ENCODE assay signal across 12 mouse cellular contexts in genomic region chr15:91316964-91317363, GRCm38 (mm10).
DNase-seq lines count a peak whose midpoint lies in the region; ATAC-seq and TF ChIP-seq lines count a peak whose summit lies in the region.
"Had no signal": no experiment of that assay in that cellular context is flagged by ENCODE, and none has a peak within 500 bp of the region (broad histone marks: within the 10 kb centered on the region; RNA-seq: fewer than 3 reads in every experiment).

No protein-coding gene starts in this region.

- no peaks in the 10 kb centered on the region for H3K36me3 ChIP-seq in liver, postnatal 0 days (replicated peaks; ENCODE audit: insufficient read depth, low read length)
- H3K36me3 ChIP-seq: embryonic facial prominence, embryonic 15.5 days; limb, embryonic 12.5 days had no signal

- H3K4me1 ChIP-seq in liver, postnatal 0 days (ENCODE audit: insufficient read depth), result no peaks in the 10 kb centered on the region

- no peak for ATAC-seq in liver, postnatal 0 days
- ATAC-seq: Patski had no signal

- H3K9ac ChIP-seq in liver, postnatal 0 days (replicated peaks), result no peak overlapping the region
- H3K9ac ChIP-seq: embryonic facial prominence, embryonic 15.5 days; limb, embryonic 12.5 days had no signal

- no peak overlapping the region for H3K4me2 ChIP-seq in liver, postnatal 0 days (ENCODE audit: low read depth, low read length)
- H3K4me2 ChIP-seq: embryonic facial prominence, embryonic 15.5 days; limb, embryonic 12.5 days had no signal

- DNase-seq in cerebellum, postnatal 10 days, result peak; percentile 22 to 26
- DNase-seq in cerebellum, adult 11 months, result no peak
- DNase-seq in lung, postnatal 14 days, result peak; percentile 39
- DNase-seq in lung, postnatal 4 days, result no peak
- peak; percentile 31 for DNase-seq in heart, postnatal 25 days (ENCODE audit: low spot score)
- DNase-seq in right cerebral cortex, postnatal 4 days, result peak; percentile 16
- no peak for DNase-seq in liver, postnatal 0 days
- DNase-seq in ovary, postnatal 10 days (ENCODE audit: low spot score), result no peak
- DNase-seq: kidney, adult 11 months had no signal

- no peaks in the 10 kb centered on the region for H3K27me3 ChIP-seq in liver, postnatal 0 days (ENCODE audit: insufficient read depth, low read length)
- H3K27me3 ChIP-seq: embryonic facial prominence, embryonic 15.5 days; limb, embryonic 12.5 days; Patski had no signal

- intact Hi-C loops in heart, postnatal 25 days (cut with DNase I), result no loop called here

- no peaks in the 10 kb centered on the region for H3K9me3 ChIP-seq in liver, postnatal 0 days (ENCODE audit: low read length)
- H3K9me3 ChIP-seq: embryonic facial prominence, embryonic 15.5 days; limb, embryonic 12.5 days had no signal

- H3K27ac ChIP-seq in liver, postnatal 0 days (ENCODE audit: low read depth), result no peak overlapping the region
- H3K27ac ChIP-seq: embryonic facial prominence, embryonic 15.5 days; limb, embryonic 12.5 days had no signal

- TF ChIP-seq EP300 in liver, postnatal 0 days (IDR thresholded peaks at IDR 0.05; ENCODE audit: low read depth), result no peak

- TF ChIP-seq CTCF in liver, postnatal 0 days (IDR thresholded peaks at IDR 0.05; ENCODE audit: low read depth), result no peak

- no peak overlapping the region for H3K4me3 ChIP-seq in liver, postnatal 0 days (ENCODE audit: low read depth, low read length)
- H3K4me3 ChIP-seq: embryonic facial prominence, embryonic 15.5 days; limb, embryonic 12.5 days had no signal

- 63% methylated on average over 4 of the region's 4 CpGs for WGBS in liver, postnatal 0 days (ENCODE audit: insufficient replicate concordance)

Comparison
In these comparisons a context has a peak if more than half of its experiments do, and no peak if none do; other contexts are left out.
1. DNase-seq: peak in cerebellum, postnatal 10 days (2 of 2), lung, postnatal 14 days (single experiment), heart, postnatal 25 days (single experiment) and right cerebral cortex, postnatal 4 days (single experiment); none in cerebellum, adult 11 months (single experiment), lung, postnatal 4 days (0 of 2), liver, postnatal 0 days (single experiment) and ovary, postnatal 10 days (single experiment).